Mouse (Mus musculus): ENCODE results near the gene Bsn.

Bsn gene

DNA sequence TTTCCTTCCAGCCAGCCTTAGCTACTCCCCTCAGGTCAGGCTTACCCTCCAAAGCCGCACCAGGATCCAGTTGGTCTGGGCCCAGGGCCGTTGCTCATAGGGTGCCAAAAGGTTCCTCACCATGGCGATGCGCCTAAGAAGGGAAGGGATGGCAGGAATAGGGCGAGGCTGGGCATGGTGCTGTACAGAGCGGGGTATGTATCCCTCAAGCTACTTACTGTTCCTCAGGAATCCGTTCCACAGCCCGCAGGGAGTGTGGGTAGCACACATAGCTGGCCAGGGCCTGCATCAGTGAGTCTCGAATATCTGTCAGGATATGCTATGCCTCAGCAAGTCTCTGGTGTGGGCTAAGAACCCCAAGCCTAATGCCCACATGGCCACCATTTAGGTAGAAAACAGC, 131.9 kb downstream of the Bsn start:
- no peak for DNase-seq (ENCODE audit: low read depth in 2 of 2, low spot score in 2 of 2)

DNA sequence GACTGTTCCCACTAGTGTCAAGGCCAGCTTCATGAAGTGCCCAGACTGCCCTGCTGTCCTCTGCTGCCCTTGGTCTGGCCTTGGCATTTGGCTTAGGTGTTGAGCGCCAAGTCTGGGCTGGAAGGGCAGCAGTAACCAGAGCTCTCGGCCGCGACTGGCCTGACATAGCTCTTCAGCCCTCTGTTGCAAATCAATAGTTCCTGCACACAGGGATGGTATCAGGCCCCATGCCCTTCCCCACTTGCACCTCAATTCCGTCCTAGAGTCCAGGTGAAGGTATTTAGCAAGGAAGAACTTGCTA, 133.0 kb downstream of the Bsn start:
- no peak for DNase-seq (ENCODE audit: low read depth in 2 of 2, low spot score in 2 of 2)

DNA sequence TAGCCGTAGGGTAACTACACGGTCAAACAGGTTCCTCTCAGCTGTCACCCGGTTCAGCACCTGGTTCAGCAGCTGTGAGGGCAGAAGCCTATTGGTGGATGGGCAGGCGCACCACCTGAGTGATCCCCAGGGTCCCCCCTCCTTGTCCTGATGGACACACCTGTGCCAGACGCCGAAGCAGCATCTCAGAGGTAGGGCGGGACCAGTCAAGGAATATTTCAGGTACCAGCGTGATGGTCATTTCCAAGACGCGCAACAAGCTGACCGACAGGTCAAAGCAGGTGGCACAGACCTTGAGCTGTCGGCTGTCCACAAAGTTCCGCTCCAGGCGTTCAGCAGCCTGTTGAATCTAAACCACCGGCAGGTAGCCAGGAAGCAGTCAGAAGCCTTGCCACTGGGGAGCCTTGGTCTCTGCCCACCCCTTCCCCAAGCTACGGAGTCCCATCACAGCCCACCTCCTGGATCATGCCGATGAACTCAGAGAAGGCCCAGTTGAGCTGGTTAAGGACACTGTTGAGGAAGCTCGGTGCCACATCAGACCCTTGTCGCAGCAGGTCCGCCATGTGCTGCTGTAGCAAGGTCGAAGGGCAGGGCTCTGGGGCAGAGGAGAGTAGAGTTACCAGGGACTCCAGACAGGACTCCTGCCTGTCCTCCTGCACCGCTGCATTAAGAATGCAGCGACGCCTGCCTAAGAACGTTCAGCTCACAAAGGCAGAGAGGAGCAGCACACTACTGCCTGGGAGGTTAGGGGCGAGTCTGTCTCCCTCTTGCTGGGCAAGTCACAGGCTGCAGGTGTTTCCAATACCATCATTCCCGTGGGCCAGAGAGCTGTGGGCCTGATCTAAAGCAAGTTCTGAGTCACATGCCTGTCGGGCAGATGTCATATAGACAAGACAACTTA, 133.6 kb downstream of the Bsn start:
- DNase-seq (ENCODE audit: low read depth in 2 of 2, low spot score in 2 of 2), result no peak

DNA sequence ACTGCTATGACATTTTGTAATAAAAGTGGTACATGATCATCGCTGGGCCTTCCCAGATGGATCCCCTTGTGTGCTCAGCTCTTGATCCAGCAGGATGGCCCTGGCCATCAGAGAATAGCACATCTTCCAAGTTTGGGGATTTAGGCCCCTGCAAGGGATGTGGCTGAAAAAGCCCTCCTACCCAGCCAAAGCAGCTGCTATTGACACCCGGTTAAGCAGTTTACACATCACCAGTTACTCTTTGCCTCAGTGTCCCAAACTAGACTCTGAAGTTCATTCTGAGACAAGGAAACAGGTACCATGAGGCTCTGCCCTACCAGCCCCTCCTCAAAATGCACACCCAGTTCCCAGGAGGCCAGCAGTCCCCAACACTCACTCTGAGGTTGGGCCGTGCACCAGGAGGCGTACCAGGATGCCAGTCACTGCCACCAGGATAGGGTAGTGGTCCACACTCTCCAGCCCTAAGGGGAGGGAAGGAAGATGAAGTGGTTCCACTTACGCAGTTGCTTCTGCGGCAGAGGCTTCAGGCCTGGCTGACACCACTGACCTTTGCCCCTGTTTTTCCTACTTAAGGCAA, 134.4 kb downstream of the Bsn start:
- DNase-seq (ENCODE audit: low read depth in 2 of 2, low spot score in 2 of 2), result no peak

DNA sequence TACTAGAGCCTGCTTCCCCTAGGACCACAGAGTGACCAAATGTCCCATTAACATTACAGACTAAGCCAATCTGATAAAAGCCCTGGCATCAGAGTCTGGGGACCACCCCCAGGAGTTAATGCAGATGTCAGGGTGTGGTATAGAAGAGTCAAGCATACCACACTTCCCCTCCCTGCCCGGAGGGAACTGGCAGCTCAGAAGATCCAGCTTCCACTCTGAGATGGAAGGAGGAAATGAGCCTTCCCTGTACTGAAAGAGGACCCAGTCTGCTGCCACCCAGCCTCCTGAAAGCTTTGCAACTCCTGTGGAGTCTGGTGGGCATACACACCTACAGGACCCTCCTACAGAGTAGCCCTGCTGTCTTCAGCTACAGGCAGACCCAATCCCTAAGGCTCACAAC, 135.1 kb downstream of the Bsn start:
- no peak for DNase-seq (ENCODE audit: low read depth in 2 of 2, low spot score in 2 of 2)

DNA sequence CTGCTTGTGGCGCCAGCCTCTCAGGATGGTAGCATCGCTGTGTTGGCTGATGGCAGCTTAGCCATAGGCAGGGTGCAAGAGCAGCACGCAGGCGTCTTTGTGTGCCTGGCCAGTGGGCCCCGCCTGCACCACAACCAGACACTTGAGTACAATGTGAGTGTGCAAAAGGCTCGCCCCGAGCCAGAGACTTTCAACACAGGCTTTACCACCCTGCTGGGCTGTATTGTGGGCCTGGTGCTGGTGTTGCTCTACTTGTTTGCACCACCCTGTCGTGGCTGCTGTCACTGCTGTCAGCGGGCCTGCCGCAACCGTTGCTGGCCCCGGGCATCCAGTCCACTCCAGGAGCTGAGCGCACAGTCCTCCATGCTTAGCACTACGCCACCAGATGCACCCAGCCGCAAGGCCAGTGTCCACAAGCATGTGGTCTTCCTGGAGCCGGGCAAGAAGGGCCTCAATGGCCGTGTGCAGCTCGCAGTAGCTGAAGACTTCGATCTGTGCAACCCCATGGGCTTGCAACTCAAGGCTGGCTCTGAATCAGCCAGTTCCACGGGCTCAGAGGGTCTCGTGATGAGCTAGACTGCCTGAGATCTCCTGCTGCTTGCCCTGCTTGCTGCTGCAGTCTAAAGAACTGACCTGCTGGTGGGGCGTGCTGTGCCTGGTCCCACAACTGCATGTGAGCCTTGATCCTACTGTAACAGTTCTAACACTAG, 135.7 kb downstream of the Bsn start:
- DNase-seq (ENCODE audit: low read depth in 2 of 2, low spot score in 2 of 2), result no peak

DNA sequence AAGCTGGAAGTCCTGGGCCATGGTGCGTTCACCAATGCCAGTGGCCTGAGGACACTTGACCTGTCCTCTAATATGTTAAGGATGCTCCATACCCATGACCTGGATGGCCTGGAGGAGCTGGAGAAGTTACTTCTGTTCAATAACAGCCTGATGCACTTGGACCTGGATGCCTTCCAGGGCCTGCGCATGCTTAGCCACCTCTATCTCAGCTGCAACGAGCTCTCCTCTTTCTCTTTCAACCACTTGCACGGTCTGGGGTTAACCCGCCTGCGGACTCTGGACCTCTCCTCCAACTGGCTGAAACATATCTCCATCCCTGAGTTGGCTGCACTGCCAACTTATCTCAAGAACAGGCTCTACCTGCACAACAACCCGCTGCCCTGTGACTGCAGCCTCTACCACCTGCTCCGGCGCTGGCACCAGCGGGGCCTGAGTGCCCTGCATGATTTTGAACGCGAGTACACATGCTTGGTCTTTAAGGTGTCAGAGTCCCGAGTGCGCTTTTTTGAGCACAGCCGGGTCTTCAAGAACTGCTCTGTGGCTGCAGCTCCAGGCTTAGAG, 136.4 kb downstream of the Bsn start:
- no peak for DNase-seq (ENCODE audit: low read depth in 2 of 2, low spot score in 2 of 2)

DNA sequence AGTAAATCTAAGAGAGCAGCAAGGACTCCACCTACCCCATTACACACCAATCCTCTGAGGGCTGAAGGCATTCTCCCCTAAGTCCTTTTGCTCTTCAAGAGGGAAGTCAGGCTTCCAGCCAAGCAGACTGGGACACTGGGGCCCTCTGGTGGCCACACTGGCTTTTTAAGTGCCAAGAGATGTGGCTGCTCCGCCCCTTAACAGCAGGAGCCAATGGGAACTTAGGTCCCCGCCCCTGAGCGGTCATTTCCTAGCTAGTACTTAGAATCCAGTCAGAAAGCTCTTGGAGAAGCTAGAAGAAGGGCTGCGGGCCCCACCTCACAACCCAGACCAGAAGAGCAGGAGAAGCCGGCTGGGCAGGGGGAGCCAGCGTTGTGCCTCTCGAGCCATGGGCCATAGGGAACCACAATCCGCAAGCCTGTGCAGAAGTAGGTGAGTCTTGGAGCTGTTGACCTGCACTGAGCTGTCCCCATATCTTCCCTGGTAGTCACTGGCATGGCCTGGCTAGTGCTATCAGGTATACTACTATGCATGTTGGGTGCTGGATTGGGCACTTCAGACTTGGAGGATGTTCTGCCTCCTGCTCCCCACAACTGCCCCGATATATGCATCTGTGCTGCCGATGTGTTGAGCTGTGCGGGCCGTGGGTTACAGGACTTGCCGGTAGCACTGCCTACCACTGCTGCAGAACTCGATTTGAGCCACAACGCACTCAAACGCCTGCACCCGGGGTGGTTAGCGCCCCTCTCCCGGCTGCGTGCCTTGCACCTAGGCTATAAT, 137.1 kb downstream of the Bsn start, which contains the start of gene Amigo3:
Gene Amigo3, plus strand, starts transcription at position 275 of the 780 bp plus-strand sequence.
- peak; percentile 92 to 97 for DNase-seq (ENCODE audit: low read depth in 2 of 2, low spot score in 2 of 2)

DNA sequence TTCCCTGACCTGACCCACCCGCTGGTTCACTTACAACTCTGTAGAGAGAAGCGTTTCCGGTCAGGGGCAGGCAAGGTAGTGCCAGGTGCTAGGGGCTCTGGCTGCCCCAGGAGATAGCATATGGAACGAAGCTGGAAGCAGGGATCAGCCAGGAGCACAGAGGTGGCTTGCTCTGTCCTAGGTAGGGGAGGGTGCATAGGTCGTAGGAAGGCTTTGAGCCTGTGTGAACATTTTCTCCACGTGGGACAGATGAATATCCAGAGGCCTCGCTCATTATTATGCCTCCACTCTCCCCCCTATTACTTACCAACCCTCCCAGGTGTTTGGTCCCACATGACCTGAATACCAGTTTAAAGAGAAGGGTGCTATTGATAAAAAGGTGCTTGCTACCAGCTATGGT, 137.8 kb downstream of the Bsn start:
- no peak for DNase-seq (ENCODE audit: low read depth in 2 of 2, low spot score in 2 of 2)

DNA sequence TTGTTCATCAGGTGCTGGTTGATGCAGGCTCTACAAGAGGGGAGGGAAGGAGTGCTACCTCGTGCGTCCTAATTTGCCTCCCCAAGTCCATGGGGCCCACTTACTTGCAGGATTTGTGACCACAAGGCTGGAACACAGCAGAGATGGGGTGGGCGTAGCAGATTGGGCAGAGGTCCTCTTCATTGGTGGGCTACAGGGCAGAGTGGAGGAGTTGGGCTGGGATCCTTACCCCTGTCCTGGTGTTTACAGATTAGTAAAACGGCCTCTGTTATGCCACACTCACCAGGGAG, 138.3 kb downstream of the Bsn start:
- no peak for DNase-seq (ENCODE audit: low read depth in 2 of 2, low spot score in 2 of 2)

DNA sequence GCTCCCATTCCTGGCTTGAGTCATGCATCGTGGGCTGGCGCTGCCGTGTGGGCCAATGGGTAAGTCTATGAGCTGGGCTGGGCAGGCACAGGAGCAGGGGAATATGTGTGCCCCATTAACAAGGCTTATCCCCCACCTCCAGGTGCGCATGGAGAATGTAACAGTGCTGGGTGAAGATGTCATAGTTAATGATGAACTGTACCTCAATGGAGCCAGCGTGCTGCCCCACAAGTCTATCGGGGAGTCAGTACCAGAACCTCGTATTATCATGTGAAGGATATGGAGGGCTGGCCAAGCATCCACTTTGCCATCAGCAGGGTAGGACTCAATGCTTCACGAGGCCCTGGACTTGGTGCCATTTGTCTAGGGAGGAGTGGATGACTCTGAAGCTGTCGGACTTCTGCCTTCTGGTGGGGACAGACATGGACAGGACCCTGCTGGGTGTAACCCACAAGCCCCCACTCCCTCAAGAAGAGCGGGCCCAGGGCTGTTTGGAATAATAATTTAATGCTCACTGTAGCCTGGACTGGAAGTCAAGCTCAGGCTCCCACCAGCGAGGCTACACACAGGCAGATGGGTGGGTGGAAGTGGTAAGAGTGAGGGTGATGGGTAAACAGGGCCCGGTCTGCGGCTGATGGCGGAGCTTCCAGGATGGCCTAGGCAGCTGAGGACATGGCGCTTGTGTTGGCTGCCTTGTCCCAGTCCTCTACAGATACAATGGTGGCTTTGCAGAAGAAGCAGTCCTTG, 138.8 kb downstream of the Bsn start:
- no peak for DNase-seq (ENCODE audit: low read depth in 2 of 2, low spot score in 2 of 2)

DNA sequence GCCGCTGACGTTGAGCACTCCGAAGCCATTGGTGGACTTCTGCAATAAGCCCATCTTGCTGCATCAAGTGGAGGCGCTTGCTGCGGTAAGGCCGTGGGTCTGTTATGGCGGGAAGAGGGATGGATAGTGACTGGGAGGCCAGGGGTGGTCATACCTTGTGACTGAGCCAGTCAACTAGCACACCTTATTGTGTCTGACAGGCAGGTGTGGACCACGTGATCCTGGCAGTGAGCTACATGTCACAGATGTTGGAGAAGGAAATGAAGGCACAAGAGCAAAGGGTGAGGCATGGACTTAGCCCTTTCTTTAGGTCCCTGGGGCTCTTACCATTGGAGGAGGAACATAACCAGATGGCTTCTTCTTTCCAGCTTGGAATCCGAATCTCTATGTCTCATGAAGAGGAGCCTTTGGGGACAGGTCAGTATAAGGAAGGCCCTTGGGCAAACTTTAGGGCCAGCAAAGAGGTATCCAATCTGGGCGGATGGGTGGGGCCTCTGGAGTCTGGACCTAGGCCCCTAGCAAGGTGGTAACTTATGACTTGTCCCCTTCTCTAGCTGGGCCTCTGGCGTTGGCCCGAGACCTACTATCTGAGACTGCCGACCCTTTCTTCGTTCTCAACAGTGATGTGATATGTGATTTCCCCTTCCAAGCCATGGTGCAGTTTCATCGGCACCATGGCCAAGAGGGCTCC, 140.5 kb downstream of the Bsn start:
- no peak for DNase-seq (ENCODE audit: low read depth in 2 of 2, low spot score in 2 of 2)

DNA sequence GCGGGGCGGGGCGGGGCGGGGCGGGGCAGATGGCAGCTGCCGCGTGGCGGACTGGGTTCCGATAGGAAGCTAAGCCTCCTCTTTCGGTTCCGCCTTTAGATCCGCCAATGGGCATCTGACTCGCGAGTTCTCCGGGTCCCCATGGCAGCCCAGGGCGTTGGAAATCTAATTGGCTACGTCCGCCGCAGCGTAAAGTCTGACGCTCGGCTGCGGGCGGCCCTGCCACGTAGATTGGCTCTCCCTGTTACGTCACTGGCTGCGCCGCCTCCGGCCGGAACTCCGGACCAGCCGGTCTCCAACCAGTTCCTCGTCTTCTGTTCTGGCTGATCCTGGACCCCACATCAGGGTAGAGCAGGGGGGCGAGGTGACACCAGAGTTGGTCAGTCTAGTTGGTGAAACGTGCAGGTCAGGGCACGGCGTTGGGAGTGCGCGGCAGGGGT, 141.1 kb downstream of the Bsn start, which contains the start of gene Gmppb:
Gene Gmppb, plus strand, starts transcription at position 227 of the 440 bp plus-strand sequence.
- peak; percentile 92 to 93 for DNase-seq (ENCODE audit: low read depth in 2 of 2, low spot score in 2 of 2)

DNA sequence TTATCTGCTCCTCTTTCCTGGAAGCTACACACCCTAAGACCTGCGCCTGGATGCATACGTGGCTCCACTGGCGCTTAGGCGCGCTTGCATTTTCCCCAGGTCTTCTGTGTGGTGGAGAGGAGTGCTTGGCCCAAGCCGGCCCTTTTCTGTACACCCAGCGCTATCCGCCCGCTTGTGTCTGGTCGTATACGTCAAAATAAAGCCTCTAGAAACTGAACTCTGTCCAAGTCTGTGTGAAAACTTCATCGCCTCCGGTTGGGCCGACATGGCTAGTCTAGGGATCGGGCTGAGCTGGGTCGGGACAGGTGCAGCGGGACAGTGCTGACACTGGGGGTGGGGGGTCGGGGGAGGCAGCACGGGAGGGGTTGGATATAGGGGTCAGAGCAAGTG, 141.6 kb downstream of the Bsn start:
- peak in 1 of 2 experiments; percentile 19 for DNase-seq (ENCODE audit: low read depth in 2 of 2, low spot score in 2 of 2)

DNA sequence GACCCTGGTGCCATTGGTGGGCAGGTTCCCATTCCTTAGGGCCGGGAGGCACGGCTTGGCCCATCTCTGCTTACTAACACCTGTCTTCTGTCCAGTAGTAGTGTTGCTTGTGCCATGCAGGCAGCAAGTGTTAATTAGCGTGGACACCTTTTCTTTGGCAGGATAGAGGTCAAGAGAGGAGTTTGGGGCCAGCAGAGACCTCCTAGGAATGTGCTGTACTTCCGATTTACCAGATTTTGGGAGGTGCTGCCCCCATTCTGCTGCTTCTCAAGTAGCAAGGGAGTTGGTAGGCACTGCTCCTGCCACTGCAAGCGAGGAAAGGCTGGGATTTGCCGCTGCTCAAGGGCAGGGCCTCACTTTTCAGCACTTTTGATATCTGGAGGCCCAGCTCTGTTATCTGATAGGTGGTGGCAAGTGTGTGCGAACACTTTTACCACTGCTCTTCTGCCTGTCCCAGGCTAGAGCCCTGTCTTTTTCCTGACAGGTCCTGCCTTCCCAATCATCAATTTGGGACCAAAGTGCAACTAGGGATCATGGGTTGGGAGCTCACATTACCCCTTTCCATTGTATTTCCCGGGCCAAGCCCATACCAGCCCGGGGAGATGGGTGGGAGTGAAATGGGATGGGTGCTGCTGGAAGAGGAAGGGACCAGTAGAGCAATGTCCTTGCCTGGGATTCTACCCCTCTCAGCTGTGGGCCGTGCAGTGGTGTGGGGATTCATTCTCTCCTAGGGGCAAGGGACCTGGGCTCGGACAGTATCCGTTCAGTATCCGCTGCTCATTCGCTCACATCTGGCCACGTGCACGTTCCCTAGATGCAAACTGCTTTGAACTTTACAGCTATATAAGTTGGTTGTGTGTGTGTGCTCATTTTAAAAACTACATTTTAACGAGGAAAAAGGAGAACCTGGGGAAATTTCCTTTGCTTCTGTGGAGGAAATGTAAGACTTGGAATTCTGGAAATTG, 142.3 kb downstream of the Bsn start:
- DNase-seq (ENCODE audit: low read depth in 2 of 2, low spot score in 2 of 2), result no peak

DNA sequence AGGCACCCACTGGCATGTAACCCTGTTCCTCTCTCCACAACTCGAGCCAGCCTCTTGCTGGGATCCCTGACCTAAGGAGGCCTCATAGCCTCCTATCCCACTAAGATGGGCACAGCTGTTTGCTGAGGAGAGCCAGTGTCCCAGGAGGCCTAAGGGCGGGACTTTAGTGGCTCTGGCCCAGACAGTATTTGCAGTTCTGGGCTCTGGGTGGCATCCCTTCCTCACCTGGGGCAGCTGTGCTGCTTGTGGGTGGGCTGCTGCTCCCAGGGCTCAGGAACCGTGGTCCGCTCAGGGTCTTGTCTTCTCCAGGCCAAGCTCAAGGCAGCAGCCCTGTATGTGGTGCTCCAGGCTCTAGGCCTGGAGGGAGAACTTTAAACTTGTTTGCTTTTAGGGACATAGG, 143.6 kb downstream of the Bsn start:
- no peak for DNase-seq (ENCODE audit: low read depth in 2 of 2, low spot score in 2 of 2)
